Mouse (Mus musculus) lung, postnatal 0 days (tissue): ENCODE results near the gene Spg11.

Experiments used
- CTCF ChIP-seq: IDR thresholded peaks from 2 replicates; pipeline ENCODE4 v1.5.1; 2016; ENCODE audit warnings: antibody characterized with exemption, mild to moderate bottlenecking
- EP300 ChIP-seq: IDR thresholded peaks from 2 replicates; pipeline ENCODE4 v1.6.1; 2016; ENCODE audit warnings: antibody characterized with exemption, mild to moderate bottlenecking, control low read depth

DNA sequence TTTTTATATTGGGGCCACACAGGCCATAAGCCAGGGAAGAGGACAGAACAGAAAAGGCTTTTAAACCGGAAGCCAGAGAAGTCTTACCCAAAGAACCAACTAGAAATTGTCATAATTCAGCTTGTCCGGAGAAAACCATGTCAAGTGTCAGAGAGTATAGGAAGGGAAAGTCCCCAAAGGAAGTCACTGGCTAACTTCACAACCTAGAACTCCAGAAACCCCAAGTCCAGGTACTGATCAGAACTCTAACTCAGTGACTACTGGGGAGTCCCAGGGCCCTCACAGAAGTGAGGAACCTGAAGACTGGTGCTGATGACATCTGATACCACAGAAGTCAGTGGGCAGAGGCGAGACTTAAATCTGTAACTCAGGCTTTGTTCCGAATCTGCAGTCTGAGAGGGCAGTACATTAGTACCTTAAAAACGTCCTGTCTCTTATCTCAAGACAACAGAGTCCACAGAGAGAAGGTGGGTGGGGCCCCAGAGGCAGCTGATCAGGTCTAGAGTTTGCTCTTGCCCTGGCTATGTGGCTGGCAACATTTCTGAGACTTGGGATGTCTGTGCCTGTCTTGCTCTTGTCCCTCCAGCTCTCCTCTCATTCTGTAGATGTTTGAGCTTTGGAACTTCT lies 19.8 kb upstream of the Spg11 start:
- no peak for TF ChIP-seq CTCF
- TF ChIP-seq EP300: no peak
